Mouse (Mus musculus) mammary gland, adult 2 months (tissue): ENCODE data around the gene Fam163b. TPM values are rescaled to one million over a fixed set of nuclear protein-coding genes. Genes with fewer than 3 reads are reported as not detected.

ENCODE experiments used
- polyA plus RNA-seq: library from polyadenylated mRNA; depleted of rRNA; stranded (reverse); fragments of >200 nt; gene quantifications from 2 replicates; pipeline ENCODE4 v1.2.3, GENCODE M21; 2012; ENCODE audit warnings: low replicate concordance; rRNA removed

Gene Fam163b
- polyA plus RNA-seq = 0.12 and 0.14 TPM in 2 replicates

GRCm38 (mm10) chr2:27141950-27142693, at the start of gene Fam163b:
Fam163b (minus strand) TSS chr2:27142491.

GRCm38 (mm10) chr2:27164796-27165590, 22.7 kb upstream of the Fam163b start, which contains the start of gene Dbh:
Dbh (plus strand) TSS chr2:27165233.

GRCm38 (mm10) chr2:27079152-27079584, 63.1 kb downstream of the Fam163b start, which contains the start of gene Adamtsl2:
Adamtsl2 (plus strand) TSS chr2:27079379.

GRCm38 (mm10) chr2:27071978-27072377, 70.3 kb downstream of the Fam163b start, which contains the start of gene Mymk:
Mymk (minus strand) TSS chr2:27072179.

Other genes starting within 250 kb of the Fam163b start
- 9.7 and 14.1 TPM in 2 replicates for gene Surf6, start 239.6 kb downstream of the Fam163b start, polyA plus RNA-seq
- 39.9 and 41.8 TPM in 2 replicates for gene Med22, start 231.8 kb downstream of the Fam163b start, polyA plus RNA-seq
- gene Rpl7a, start 231.7 kb downstream of the Fam163b start, polyA plus RNA-seq = 493 and 569 TPM in 2 replicates
- gene Surf2, start 226.1 kb downstream of the Fam163b start, polyA plus RNA-seq = 22.2 and 22.8 TPM in 2 replicates
- gene Surf1, start 226.0 kb downstream of the Fam163b start, polyA plus RNA-seq = 52.0 and 56.9 TPM in 2 replicates
- gene Surf4, start 208.6 kb downstream of the Fam163b start, polyA plus RNA-seq = 301 and 334 TPM in 2 replicates
- 0.29 and 0.43 TPM in 2 replicates for gene Stkld1, start 208.4 kb downstream of the Fam163b start, polyA plus RNA-seq
- 16.2 and 25.7 TPM in 2 replicates for gene Rexo4, start 178.1 kb downstream of the Fam163b start, polyA plus RNA-seq
- gene Adamts13, start 169.1 kb downstream of the Fam163b start, polyA plus RNA-seq = 0.86 and 1.8 TPM in 2 replicates
- gene Cacfd1, start 132.6 kb downstream of the Fam163b start, polyA plus RNA-seq = 42.6 and 58.6 TPM in 2 replicates
- gene Slc2a6, start 114.5 kb downstream of the Fam163b start, polyA plus RNA-seq = 9.5 and 16.0 TPM in 2 replicates
- gene Mymk, start 70.3 kb downstream of the Fam163b start, polyA plus RNA-seq = 0.16 and 0.72 TPM in 2 replicates
- 1.3 and 2.5 TPM in 2 replicates for gene Adamtsl2, start 63.1 kb downstream of the Fam163b start, polyA plus RNA-seq
- 0.06 TPM in 1 of 2 replicates, not detected in the other for gene Dbh, start 22.7 kb upstream of the Fam163b start, polyA plus RNA-seq
- gene Sardh, start 105.8 kb upstream of the Fam163b start, polyA plus RNA-seq = 20.0 and 41.0 TPM in 2 replicates